Mouse (Mus musculus): ENCODE results near the gene Stoml2. TPM values are rescaled to one million over a fixed set of nuclear protein-coding genes. Genes with fewer than 3 reads are reported as not detected.

The Stoml2 gene
- total and polyA plus RNA-seq, 3 experiments: 391 to 480 TPM; not detected in 1

- TF ChIP-seq POLR2AphosphoS5 (IDR thresholded peaks at IDR 0.05; ENCODE audit: borderline replicate concordance, low read depth, low read length): no peak
- no peak for TF ChIP-seq ZKSCAN1 (IDR thresholded peaks at IDR 0.05; ENCODE audit: low read depth, low read length)
- no peak for TF ChIP-seq NRF1 (IDR thresholded peaks at IDR 0.05; ENCODE audit: insufficient read depth, low read depth, low read length, poor library complexity, severe bottlenecking)
- TF ChIP-seq CHD2 (IDR thresholded peaks at IDR 0.05; ENCODE audit: low read length): no peak
Observed at GRCm38 (mm10) chr4:43031237-43031995, at the start of gene Stoml2 (continued).

GRCm38 (mm10) chr4:43078071-43078718 is 46.7 kb upstream of the Stoml2 start:
- Histone ChIP-seq H3K27me3 (ENCODE audit: control insufficient read depth in 1 of 2, insufficient read depth in 2 of 2, low read length in 2 of 2) (no peaks in the 10 kb centered on the region), H3K79me2 (ENCODE audit: control insufficient read depth, insufficient read depth, low read length, poor library complexity) (no peaks in the 10 kb centered on the region), H3K27ac (ENCODE audit: control insufficient read depth, low read depth, low read length) (no peak overlapping the region), H3K4me3 (ENCODE audit: control insufficient read depth in 1 of 2, insufficient read depth in 1 of 2, low read depth in 2 of 2, low read length in 2 of 2) (no peak overlapping the region), H3K36me3 (ENCODE audit: control insufficient read depth in 1 of 2, insufficient read depth in 2 of 2, low read length in 2 of 2) (no peaks in the 10 kb centered on the region), H3K4me1 (ENCODE audit: control insufficient read depth in 1 of 2, insufficient read depth in 2 of 2, low read length in 2 of 2) (no peaks in the 10 kb centered on the region), H3K9me3 (replicated peaks; ENCODE audit: insufficient read depth, low read length) (no peaks in the 10 kb centered on the region), H3K9ac (ENCODE audit: control insufficient read depth, low read depth, low read length, poor library complexity, severe bottlenecking) (no peak overlapping the region)
- TF ChIP-seq RAD21 (IDR thresholded peaks at IDR 0.05; ENCODE audit: low read depth, low read length) (no peak), ZNF384 (IDR thresholded peaks at IDR 0.05; ENCODE audit: low read depth, low read length) (no peak), GATA1 (IDR thresholded peaks at IDR 0.05; ENCODE audit: low read depth, low read length) (no peak), JUND (IDR thresholded peaks at IDR 0.05; ENCODE audit: low read depth, low read length) (no peak), RCOR1 (IDR thresholded peaks at IDR 0.05; ENCODE audit: low read depth, low read length) (no peak), UBTF (IDR thresholded peaks at IDR 0.05; ENCODE audit: borderline replicate concordance, insufficient read depth, low read depth, low read length) (no peak), MXI1 (IDR thresholded peaks at IDR 0.05; ENCODE audit: low read depth, low read length) (no peak), NELFE (IDR thresholded peaks at IDR 0.05; ENCODE audit: low read depth, low read length) (no peak), CHD1 (IDR thresholded peaks at IDR 0.05; ENCODE audit: low read depth, low read length) (no peak), MYC (IDR thresholded peaks at IDR 0.05; ENCODE audit: low read depth, low read length) (no peak), ZC3H11A (IDR thresholded peaks at IDR 0.05; ENCODE audit: low read depth, low read length) (no peak)
- DNase-seq (ENCODE audit: low read depth, low spot score): no peak

DNA sequence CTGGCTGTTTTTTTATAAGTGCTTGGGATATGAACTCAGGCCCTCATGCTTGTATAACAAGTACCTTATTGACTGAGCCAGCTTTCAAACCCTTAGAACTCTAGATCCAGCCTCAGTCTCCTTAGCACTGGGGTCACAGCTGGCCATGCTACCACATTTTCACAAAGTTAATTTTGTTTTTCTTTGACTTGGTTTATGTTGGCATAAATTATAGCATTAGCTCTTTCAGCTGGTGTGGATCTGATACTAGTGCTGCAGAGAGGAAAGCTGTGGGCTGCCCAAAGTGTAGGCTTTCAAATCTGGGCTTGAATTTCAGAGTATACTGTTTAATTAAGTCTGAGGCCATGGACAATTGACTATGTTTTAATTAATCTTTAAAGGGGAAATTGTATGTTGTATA is 43.4 kb upstream of the Stoml2 start:
- no peaks in the 10 kb centered on the region for H3K27me3 ChIP-seq (ENCODE audit: control insufficient read depth in 1 of 2, insufficient read depth in 2 of 2, low read length in 2 of 2)
- TF ChIP-seq NELFE (IDR thresholded peaks at IDR 0.05; ENCODE audit: low read depth, low read length) (no peak), JUND (IDR thresholded peaks at IDR 0.05; ENCODE audit: low read depth, low read length) (no peak), GATA1 (IDR thresholded peaks at IDR 0.05; ENCODE audit: low read depth, low read length) (no peak), NRF1 (IDR thresholded peaks at IDR 0.05; ENCODE audit: insufficient read depth, low read depth, low read length, poor library complexity, severe bottlenecking) (no peak), SIN3A (IDR thresholded peaks at IDR 0.05; ENCODE audit: low read length) (no peak), ZNF384 (IDR thresholded peaks at IDR 0.05; ENCODE audit: low read depth, low read length) (no peak), MAFK (IDR thresholded peaks at IDR 0.05; ENCODE audit: borderline replicate concordance, low read depth, low read length) (no peak), ZKSCAN1 (IDR thresholded peaks at IDR 0.05; ENCODE audit: low read depth, low read length) (no peak), KAT2A (conservative IDR thresholded peaks at IDR 0.05; ENCODE audit: low read depth, low read length) (no peak), USF1 (IDR thresholded peaks at IDR 0.05; ENCODE audit: low read depth, low read length) (no peak), UBTF (IDR thresholded peaks at IDR 0.05; ENCODE audit: borderline replicate concordance, insufficient read depth, low read depth, low read length) (no peak), TBP (IDR thresholded peaks at IDR 0.05; ENCODE audit: low read depth, low read length) (no peak), ELF1 (IDR thresholded peaks at IDR 0.05; ENCODE audit: low read depth, low read length) (no peak), TCF12 (IDR thresholded peaks at IDR 0.05; ENCODE audit: low read depth, low read length) (no peak), ZMIZ1 (IDR thresholded peaks at IDR 0.05; ENCODE audit: low read depth, low read length) (no peak), POLR2AphosphoS5 (IDR thresholded peaks at IDR 0.05; ENCODE audit: borderline replicate concordance, low read depth, low read length) (no peak)
- H3K4me3 ChIP-seq (ENCODE audit: control insufficient read depth in 1 of 2, insufficient read depth in 1 of 2, low read depth in 2 of 2, low read length in 2 of 2): no peak overlapping the region
- no peak overlapping the region for H3K27ac ChIP-seq (ENCODE audit: control insufficient read depth, low read depth, low read length)
- no peaks in the 10 kb centered on the region for H3K79me2 ChIP-seq (ENCODE audit: control insufficient read depth, insufficient read depth, low read length, poor library complexity)
- no peak overlapping the region for H3K9ac ChIP-seq (ENCODE audit: control insufficient read depth, low read depth, low read length, poor library complexity, severe bottlenecking)
- no peaks in the 10 kb centered on the region for H3K36me3 ChIP-seq (ENCODE audit: control insufficient read depth in 1 of 2, insufficient read depth in 2 of 2, low read length in 2 of 2)
- H3K4me1 ChIP-seq (ENCODE audit: control insufficient read depth in 1 of 2, insufficient read depth in 2 of 2, low read length in 2 of 2): no peaks in the 10 kb centered on the region
- DNase-seq (ENCODE audit: low read depth, low spot score): no peak
- no peaks in the 10 kb centered on the region for H3K9me3 ChIP-seq (replicated peaks; ENCODE audit: insufficient read depth, low read length)

Data from MEL (cell line).